Mouse (Mus musculus) limb, embryonic 14.5 days (tissue): ENCODE results near the gene Dync2h1. TPM values are rescaled to one million over a fixed set of nuclear protein-coding genes. Genes with fewer than 3 reads are reported as not detected.
A peak's percentile ranks its signal among the peaks of the same experiment; 100 is the strongest.
"Not testable (repeated sequence)": the region's sequence is repeated elsewhere in the genome, so short reads cannot be mapped to it uniquely, and the experiment has no call there.

Source experiments
- ATAC-seq: fragments of 200-750 bp; cut with Nextera tagmentation; 2 replicates; pipeline ENCODE4 v1.8.0; 2017; ENCODE audit warnings: low read depth, moderate number of reproducible peaks, moderate TSS enrichment; ENCODE audit not compliant: low FRiP score
- DNase-seq: peaks from one replicate; pipeline ENCODE4 v3.0.0-alpha.2; 2015; ENCODE audit warnings: low spot score
- H3K27ac ChIP-seq: fragments of 300-500 bp; sonication (generic); replicated peaks from 2 replicates; pipeline ENCODE4 v1.5.1; 2014; ENCODE audit warnings: low read depth, mild to moderate bottlenecking, low read length, moderate library complexity, mixed read lengths
- H3K27me3 ChIP-seq: fragments of 300-500 bp; sonication (generic); 2 replicates; pipeline ENCODE4 v1.6.1; 2014; ENCODE audit warnings: low read length, mixed read lengths; ENCODE audit not compliant: control insufficient read depth, insufficient read depth
- H3K36me3 ChIP-seq: fragments of 300-500 bp; sonication (generic); 2 replicates; pipeline ENCODE4 v1.6.1; 2014; ENCODE audit warnings: mild to moderate bottlenecking, low read length, moderate library complexity, mixed read lengths; ENCODE audit not compliant: control insufficient read depth, insufficient read depth
- H3K4me1 ChIP-seq: fragments of 300-500 bp; sonication (generic); 2 replicates; pipeline ENCODE4 v1.6.1; 2014; ENCODE audit warnings: antibody characterized with exemption, low read length, mixed read lengths; ENCODE audit not compliant: control insufficient read depth, insufficient read depth
- H3K4me2 ChIP-seq: fragments of 300-500 bp; sonication (generic); replicated peaks from 2 replicates; pipeline ENCODE4 v1.6.1; 2014; ENCODE audit warnings: low read depth, mild to moderate bottlenecking, low read length, moderate library complexity; ENCODE audit not compliant: severe bottlenecking
- H3K4me3 ChIP-seq: fragments of 300-500 bp; sonication (generic); replicated peaks from 2 replicates; pipeline ENCODE4 v1.5.1; 2014; ENCODE audit warnings: low read length
- H3K9ac ChIP-seq: fragments of 300-500 bp; sonication (generic); 2 replicates; pipeline ENCODE4 v1.6.1; 2014; ENCODE audit warnings: mild to moderate bottlenecking, low read depth, low read length, moderate library complexity; ENCODE audit not compliant: severe bottlenecking
- H3K9me3 ChIP-seq: fragments of 300-500 bp; sonication (generic); 2 replicates; pipeline ENCODE4 v1.6.1; 2016; ENCODE audit warnings: low read length; ENCODE audit not compliant: control insufficient read depth
- POLR2A ChIP-seq: fragments of 200-500 bp; IDR thresholded peaks from 2 replicates; pipeline ENCODE4 v1.8.0; 2012; ENCODE audit warnings: inconsistent platforms, mild to moderate bottlenecking, moderate library complexity, borderline replicate concordance; ENCODE audit not compliant: insufficient read depth, insufficient read length; ENCODE audit errors: extremely low read depth
- WGBS: fragments of 180-500 bp; shearing (Covaris S2); extraction: QIAGEN DNeasy Blood & Tissue Kit; methylation state at CpG from one replicate; pipeline ENCODE4 v1.1.7; 2014; 5-methylcytosine and 5-hydroxymethylcytosine counted together
- polyA plus RNA-seq, 2 experiments: library from polyadenylated mRNA; depleted of rRNA in 1 of 2; stranded (reverse) in 1 of 2; unstranded in 1 of 2; fragments of >200 nt; fragmentation: Nextera tagmentation in 1 of 2; extraction: Ambion mirVana in 1 of 2; gene quantifications; 2 replicates each; pipeline versions ENCODE4 v1.2.1 to v1.2.3; 2012 to 2014

The Dync2h1 gene
- polyA plus RNA-seq (2012; rRNA removed) (5.1 TPM in 2 replicates), polyA plus RNA-seq (2014; fragmentation: Nextera tagmentation; extraction: Ambion mirVana) (17.7 and 20.7 TPM in 2 replicates)

DNA sequence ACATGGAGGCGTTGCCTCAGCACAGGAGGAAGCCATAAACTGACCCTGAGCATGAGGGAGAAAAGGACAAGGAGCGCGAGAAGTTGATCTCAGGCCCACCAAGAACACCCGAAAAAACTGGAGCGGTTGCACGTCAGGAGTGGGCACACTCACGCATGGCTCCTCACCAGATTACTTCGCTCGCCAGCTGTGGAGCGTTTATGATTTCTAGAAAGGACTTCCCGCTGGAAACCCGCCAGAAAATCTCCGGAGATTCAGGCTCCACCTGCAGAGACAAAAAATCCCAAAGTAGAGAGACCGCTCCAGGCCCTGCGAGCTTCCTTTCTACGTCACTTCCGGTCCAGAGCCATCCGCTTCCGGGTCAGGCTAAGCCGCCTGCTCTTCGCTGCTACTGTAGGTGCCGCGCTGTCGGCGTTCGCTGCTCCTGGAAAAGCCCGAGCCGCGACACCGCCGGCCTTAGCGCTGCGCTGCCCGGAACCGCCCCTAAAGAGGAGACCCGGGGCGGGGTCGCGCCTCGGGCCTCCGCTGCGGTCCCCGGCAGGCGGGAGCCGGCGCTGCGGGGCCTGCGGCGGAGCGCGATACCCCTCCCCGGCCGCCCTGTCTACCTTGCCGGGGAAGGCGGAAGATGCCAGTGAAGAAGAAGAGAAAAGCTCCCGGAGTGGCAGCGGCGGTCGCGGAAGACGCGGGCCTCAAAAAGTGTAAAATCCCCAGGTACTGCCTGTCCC is at the start of gene Dync2h1, which contains the start of gene Dcun1d5:
Dync2h1 (minus strand) TSS at position 275 of the 725 bp plus-strand sequence.
Dcun1d5 (plus strand) TSS at position 349 of the 725 bp plus-strand sequence.
- Histone ChIP-seq H3K4me2 (peak within 1 kb of the TSS; percentile 78), H3K27ac (peak within 1 kb of the TSS; percentile 94), H3K4me1 (peaks cover 8% of the 10 kb centered on the region), H3K27me3 (no peaks in the 10 kb centered on the region), H3K4me3 (peak within 1 kb of the TSS; percentile 91), H3K9ac (peak within 1 kb of the TSS; percentile 92), H3K36me3 (peaks cover 3% of the 10 kb centered on the region; the same call in 1 of the 2 replicates), H3K9me3 (no peaks in the 10 kb centered on the region)
- ATAC-seq (peak; percentile 98), DNase-seq (peak; percentile 95)
- peak; percentile 42; the same call in 1 of the 2 replicates for TF ChIP-seq POLR2A
- under 1% methylated on average over 60 of the region's 62 CpGs for WGBS

DNA sequence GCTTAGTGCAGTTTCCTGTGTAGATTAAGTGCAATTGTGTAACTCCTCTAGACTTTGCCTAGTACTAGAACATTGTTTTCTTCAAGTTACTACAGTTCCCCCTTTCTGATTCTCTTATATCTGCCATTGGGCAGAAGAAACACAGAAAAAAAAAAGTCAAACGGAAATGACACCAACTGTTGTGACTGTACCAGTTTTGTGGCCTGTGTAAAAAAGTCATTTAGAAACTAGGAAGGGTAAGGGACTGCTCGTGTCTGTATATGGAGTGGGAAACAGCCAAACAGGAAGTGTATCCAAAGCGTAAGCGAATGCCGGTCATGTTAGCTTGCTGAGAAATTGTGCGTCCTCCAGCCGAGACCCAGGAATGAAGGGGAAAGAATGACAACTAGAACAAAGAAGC is 37.2 kb upstream of the Dync2h1 start:
- Histone ChIP-seq H3K9ac (no peak overlapping the region), H3K4me2 (no peak overlapping the region), H3K36me3 (no peaks in the 10 kb centered on the region), H3K4me3 (no peak overlapping the region), H3K9me3 (no peaks in the 10 kb centered on the region), H3K4me1 (no peaks in the 10 kb centered on the region), H3K27me3 (no peaks in the 10 kb centered on the region), H3K27ac (no peak overlapping the region)
- 87% methylated on average over 7 of the region's 7 CpGs for WGBS
- no peak for TF ChIP-seq POLR2A
- no peak for ATAC-seq
- no peak for DNase-seq

GRCm38 (mm10) chr9:7221024-7221423 is 36.8 kb upstream of the Dync2h1 start:
- no peak for TF ChIP-seq POLR2A
- no peaks in the 10 kb centered on the region for H3K9me3 ChIP-seq
- no peak for ATAC-seq

DNA sequence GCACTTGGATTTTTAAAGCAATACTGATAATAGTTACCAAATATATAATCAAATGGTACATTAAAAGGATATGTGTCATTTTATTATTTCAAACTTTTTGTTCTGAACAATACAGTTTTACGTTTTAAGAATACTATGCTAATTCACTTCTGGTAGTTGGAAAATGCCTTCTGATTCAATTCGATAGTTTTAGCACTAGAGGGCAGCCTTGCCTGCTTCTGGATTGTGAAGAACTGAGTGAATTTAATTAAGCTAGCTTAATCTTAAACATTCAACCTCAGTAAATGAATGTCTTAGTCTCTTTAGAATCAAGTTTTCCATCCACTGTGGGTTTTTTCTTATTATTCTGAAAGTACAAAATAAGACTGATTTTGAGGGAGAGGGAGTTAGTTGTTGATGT is 32.0 kb upstream of the Dync2h1 start:
- 52% methylated on average over 2 of the region's 2 CpGs for WGBS
- H3K4me1 ChIP-seq = no peaks in the 10 kb centered on the region

More at GRCm38 (mm10) chr9:7221024-7221423, 36.8 kb upstream of the Dync2h1 start:
- no peaks in the 10 kb centered on the region for H3K4me1 ChIP-seq
- no peak for DNase-seq
- 88% methylated on average over 5 of the region's 5 CpGs for WGBS
- H3K4me3 ChIP-seq = no peak overlapping the region
- H3K9ac ChIP-seq = no peak overlapping the region
- no peaks in the 10 kb centered on the region for H3K36me3 ChIP-seq
- H3K27ac ChIP-seq = no peak overlapping the region
- no peak overlapping the region for H3K4me2 ChIP-seq
- no peaks in the 10 kb centered on the region for H3K27me3 ChIP-seq

DNA sequence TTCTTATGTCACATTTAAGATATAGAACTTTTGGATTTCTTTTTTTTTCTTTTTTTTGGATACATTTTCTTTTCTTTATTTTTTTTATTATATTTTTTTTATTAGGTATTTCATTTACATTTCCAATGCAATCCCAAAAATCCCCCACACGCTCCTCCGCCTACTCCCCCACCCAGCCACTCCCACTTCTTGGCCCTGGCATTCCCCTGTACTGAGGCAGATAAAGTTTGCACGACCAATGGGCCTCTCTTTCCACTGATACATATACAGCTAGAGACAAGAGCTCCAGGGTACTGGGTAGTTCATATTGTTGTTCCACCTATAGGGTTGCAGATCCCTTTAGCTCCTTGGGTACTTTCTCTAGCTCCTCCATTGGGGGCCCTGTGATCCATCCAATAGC is 6.4 kb upstream of the Dync2h1 start:
- not testable (repeated sequence) for H3K27ac ChIP-seq, ATAC-seq, H3K9me3 ChIP-seq, H3K27me3 ChIP-seq, H3K36me3 ChIP-seq, H3K4me3 ChIP-seq, H3K4me1 ChIP-seq, H3K4me2 ChIP-seq, DNase-seq, H3K9ac ChIP-seq
- WGBS = 96% methylated on average over 3 of the region's 3 CpGs

More for the DNA sequence above, 32.0 kb upstream of the Dync2h1 start:
- no peak for TF ChIP-seq POLR2A
- H3K9me3 ChIP-seq = no peaks in the 10 kb centered on the region
- DNase-seq (peak; percentile 23), ATAC-seq (no peak)
- H3K9ac ChIP-seq = no peak overlapping the region
- no peak overlapping the region for H3K4me2 ChIP-seq
- no peak overlapping the region for H3K4me3 ChIP-seq
- H3K27me3 ChIP-seq = no peaks in the 10 kb centered on the region
- no peak overlapping the region for H3K27ac ChIP-seq
- peaks cover 12% of the 10 kb centered on the region for H3K36me3 ChIP-seq
